Mouse (Mus musculus) limb, embryonic 10.5 days (tissue): ENCODE measurements around the gene Rrp1b. TPM values are rescaled to one million over a fixed set of nuclear protein-coding genes. Genes with fewer than 3 reads are reported as not detected.

ENCODE experiments used
- DNase-seq: peaks from one replicate; pipeline ENCODE4 v3.0.0-alpha.2; 2017; ENCODE audit warnings: low spot score
- H3K27ac ChIP-seq: fragments of 300-500 bp; sonication (generic); 2 replicates; pipeline ENCODE4 v1.5.1; 2016; ENCODE audit warnings: mild to moderate bottlenecking
- H3K27me3 ChIP-seq: fragments of 300-500 bp; sonication (generic); 2 replicates; pipeline ENCODE4 v1.6.1; 2016; ENCODE audit warnings: low read depth, mild to moderate bottlenecking; ENCODE audit not compliant: poor library complexity, severe bottlenecking
- H3K36me3 ChIP-seq: fragments of 300-500 bp; sonication (generic); 2 replicates; pipeline ENCODE4 v1.6.1; 2016; ENCODE audit warnings: mild to moderate bottlenecking, moderate library complexity
- H3K4me1 ChIP-seq: fragments of 300-500 bp; sonication (generic); 2 replicates; pipeline ENCODE4 v1.6.1; 2016
- H3K4me3 ChIP-seq: fragments of 300-500 bp; sonication (generic); 2 replicates; pipeline ENCODE4 v1.5.1; 2016; ENCODE audit warnings: mild to moderate bottlenecking, moderate library complexity
- H3K9me3 ChIP-seq: fragments of 300-500 bp; sonication (generic); replicated peaks from 2 replicates; pipeline ENCODE4 v1.6.1; 2016; ENCODE audit warnings: mild to moderate bottlenecking
- WGBS: fragments of 180-500 bp; shearing (Covaris S2); methylation state at CpG from one replicate; pipeline ENCODE4 v1.1.7; 2016; 5-methylcytosine and 5-hydroxymethylcytosine counted together
- polyA plus RNA-seq: library from polyadenylated mRNA; unstranded; fragments of >200 nt; fragmentation: Nextera tagmentation; extraction: Ambion mirVana; gene quantifications from 2 replicates; pipeline ENCODE4 v1.2.1, GENCODE M21; 2016

The Rrp1b gene
- polyA plus RNA-seq, 1 experiment from 2014 or later, result 100 TPM

DNA sequence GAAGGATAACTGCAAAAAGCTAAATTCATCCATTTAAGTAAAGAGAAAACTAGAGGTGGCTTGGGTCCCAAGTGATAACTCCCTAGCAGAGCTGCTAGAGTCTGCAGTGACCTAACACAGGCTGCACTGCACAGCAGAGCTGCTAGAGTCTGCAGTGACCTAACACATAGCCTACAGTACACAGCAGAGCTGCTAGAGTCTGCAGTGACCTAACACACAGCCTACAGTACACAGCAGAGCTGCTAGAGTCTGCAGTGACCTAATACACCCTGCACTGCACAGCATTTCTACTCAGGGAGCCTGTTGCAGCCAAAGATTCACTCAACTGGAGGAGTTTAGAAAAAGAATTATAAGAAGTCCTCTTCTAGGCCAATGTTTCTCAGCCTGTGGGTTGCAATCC is 22.2 kb upstream of the Rrp1b start:
- Histone ChIP-seq H3K4me1 (peaks cover 7% of the 10 kb centered on the region), H3K9me3 (no peaks in the 10 kb centered on the region), H3K36me3 (no peaks in the 10 kb centered on the region), H3K27ac (no peak overlapping the region), H3K27me3 (no peaks in the 10 kb centered on the region), H3K4me3 (no peak overlapping the region)
- DNase-seq, result no peak

DNA sequence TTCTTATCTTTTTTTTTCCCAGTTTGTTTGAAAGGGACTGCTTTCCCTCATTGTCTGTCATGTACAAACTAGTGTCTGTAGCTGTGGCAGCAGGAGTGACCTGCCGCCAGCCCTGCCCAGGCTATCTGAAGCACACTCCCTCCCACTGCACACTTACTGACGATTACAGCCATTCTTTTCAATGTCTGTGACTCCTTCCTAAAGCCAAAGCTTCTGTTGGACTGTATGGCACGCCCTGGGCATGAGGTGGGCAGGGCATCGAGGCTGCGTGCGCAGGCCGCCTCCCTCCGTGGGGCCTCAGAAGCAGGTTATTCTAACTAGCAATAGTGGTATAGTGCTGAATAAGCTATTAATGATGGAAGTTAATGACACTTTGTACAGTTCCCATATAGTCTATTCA is 19.4 kb upstream of the Rrp1b start:
- Histone ChIP-seq H3K36me3 (no peaks in the 10 kb centered on the region), H3K4me3 (no peak overlapping the region), H3K27ac (no peak overlapping the region), H3K4me1 (peaks cover 7% of the 10 kb centered on the region), H3K27me3 (no peaks in the 10 kb centered on the region), H3K9me3 (no peaks in the 10 kb centered on the region)
- DNase-seq, result no peak
- 92% methylated on average over 8 of the region's 8 CpGs for WGBS

DNA sequence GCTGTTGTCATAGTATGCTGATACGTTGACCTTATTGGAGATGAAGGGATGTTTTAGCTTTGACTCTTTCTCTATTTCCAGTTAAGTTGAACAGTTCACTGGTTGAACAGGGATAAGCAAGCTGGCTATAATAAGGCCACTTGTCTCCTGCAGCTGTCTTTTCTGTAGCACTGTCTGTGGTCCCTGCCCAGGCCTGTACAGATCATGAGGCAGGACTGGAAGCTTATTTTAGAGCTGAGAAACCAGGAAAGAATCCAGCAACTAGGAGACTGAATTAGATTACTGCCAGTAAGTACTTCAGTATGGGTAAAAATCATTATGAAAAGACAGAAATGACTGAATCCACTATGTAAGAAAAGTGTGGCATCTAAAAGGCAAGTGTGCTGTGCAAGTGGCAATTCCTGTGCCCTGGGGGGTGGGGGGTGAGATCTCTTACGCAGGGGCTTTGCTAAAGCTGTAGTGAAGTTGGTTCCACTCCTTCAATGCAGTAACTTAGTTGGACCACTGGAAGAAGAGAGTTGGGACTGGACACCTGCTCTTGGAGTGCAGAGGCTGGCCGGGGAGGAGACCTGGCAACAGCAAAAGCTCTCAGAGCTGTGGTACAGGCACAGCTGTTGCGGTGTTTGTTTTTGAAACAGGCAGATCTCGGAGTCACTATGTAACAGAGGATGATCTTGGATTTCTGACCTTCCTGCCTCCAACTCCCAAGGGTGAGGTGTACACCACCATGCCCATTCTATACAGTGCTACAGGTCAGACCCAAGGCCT is 17.6 kb upstream of the Rrp1b start:
- WGBS, result 91% methylated on average over 5 of the region's 5 CpGs
- no peaks in the 10 kb centered on the region for H3K9me3 ChIP-seq
- H3K27ac ChIP-seq, result no peak overlapping the region

DNA sequence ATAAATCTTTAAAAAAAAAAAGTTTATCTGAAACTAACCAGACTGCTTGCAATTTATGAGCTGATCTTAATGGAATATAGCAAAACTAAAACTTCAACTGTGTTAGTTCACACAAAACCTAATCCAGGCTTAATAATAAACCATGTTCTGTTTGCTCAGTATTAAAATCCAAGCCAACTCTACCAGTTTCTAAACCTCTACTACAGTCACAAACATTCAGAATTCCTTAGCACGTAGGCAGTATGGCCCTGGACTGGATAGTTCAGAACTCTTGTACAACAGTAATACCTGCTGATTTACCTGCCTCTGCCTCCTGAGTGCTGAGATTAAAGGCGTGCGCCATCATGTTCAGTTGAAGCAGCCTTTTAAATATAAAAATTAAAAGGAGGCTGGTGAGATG is 13.9 kb upstream of the Rrp1b start:
- Histone ChIP-seq H3K4me3 (no peak overlapping the region), H3K27ac (no peak overlapping the region), H3K9me3 (no peaks in the 10 kb centered on the region), H3K4me1 (peaks cover 8% of the 10 kb centered on the region), H3K27me3 (no peaks in the 10 kb centered on the region), H3K36me3 (no peaks in the 10 kb centered on the region)
- WGBS, result 98% methylated on average over 3 of the region's 3 CpGs
- no peak for DNase-seq

More for the DNA sequence above, 17.6 kb upstream of the Rrp1b start:
- Histone ChIP-seq H3K27me3 (no peaks in the 10 kb centered on the region), H3K36me3 (no peaks in the 10 kb centered on the region), H3K4me1 (no peaks in the 10 kb centered on the region; the same call in 1 of the 2 replicates), H3K4me3 (no peak overlapping the region)
- no peak for DNase-seq

DNA sequence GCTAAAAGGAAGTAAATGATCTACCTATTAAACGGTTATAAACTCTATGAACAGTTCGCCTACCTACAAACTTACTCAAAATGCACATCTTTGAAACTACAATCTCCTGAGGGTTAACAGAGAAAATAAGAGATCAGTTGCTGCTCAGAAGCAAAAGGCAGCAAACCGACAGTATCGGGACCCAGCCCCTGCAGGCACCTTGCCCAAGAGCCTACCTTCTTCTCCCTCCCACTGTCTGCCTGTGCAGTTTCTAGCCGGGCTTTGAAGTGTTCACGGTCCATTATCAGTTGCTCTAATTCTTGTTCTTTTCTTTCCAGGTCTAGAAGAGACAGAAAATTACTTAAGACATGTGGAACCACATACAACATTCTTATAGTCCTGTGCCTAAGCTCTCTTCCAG is 13.3 kb upstream of the Rrp1b start:
- Histone ChIP-seq H3K27me3 (no peaks in the 10 kb centered on the region), H3K9me3 (no peaks in the 10 kb centered on the region), H3K4me3 (no peak overlapping the region), H3K4me1 (peaks cover 8% of the 10 kb centered on the region), H3K27ac (no peak overlapping the region), H3K36me3 (no peaks in the 10 kb centered on the region)
- DNase-seq, result no peak
- 82% methylated on average over 6 of the region's 6 CpGs for WGBS

DNA sequence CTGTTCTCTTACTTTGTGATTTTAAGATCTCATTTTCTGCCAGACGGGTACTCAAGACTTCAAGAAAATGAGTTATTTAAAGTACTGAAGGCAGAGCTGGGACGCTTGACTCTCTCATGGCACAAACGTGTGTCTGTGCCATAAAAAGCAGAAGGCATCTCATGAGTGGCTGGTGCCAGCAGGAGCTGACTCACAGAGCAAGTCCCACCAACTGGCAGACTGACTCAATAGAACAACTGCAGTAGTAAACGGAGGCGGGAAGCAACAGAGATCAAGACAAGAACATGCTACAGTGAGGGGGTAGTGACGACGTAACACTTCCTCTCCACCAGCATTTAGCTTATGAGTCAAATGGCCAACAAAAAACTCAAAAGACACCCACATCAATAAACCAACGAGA is 12.8 kb upstream of the Rrp1b start:
- Histone ChIP-seq H3K4me1 (peaks cover 8% of the 10 kb centered on the region), H3K27ac (no peak overlapping the region), H3K27me3 (no peaks in the 10 kb centered on the region), H3K36me3 (no peaks in the 10 kb centered on the region), H3K4me3 (no peak overlapping the region), H3K9me3 (no peaks in the 10 kb centered on the region)
- 74% methylated on average over 8 of the region's 8 CpGs for WGBS
- DNase-seq, result no peak

DNA sequence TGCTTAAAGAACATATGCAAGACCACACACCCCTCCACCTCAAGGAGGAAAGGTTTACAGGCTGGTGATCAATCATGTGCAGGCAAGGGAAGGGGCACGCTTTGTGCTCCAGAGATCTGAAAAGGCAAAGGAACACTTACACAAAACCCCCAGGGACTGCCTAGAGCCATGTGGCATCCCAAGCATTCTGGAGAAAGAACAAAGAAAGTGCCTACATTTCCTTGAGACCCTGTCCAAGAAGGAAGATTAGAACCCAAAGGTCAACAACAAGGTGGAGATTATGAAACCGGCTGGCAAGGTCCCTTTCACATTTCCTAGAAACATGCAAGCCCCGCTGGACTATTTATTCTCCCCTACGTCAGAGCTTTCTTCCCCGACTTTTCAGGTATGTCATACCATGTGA is 11.2 kb upstream of the Rrp1b start:
- 53% methylated on average over 5 of the region's 5 CpGs for WGBS

DNA sequence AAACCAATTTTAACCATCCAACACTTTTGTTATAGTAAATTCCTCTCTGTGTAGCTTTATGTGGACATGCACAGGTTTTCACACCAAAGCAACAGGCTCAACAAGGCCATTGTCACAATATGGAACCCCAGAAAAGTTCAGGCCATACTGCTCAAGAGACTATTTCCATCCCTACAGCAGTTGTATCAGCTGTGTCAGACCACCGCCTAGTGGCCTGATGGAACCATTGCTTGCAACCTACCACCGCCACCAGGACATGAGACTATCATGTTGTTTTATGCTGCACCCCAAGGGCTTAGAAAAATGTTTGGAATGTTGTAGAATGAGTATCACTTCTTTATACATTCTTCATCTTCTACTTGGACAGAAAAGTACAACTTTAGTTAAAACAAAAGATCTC is 10.5 kb upstream of the Rrp1b start:
- WGBS, result 18% methylated on average over 2 of the region's 2 CpGs
- Histone ChIP-seq H3K4me1 (peaks cover 8% of the 10 kb centered on the region), H3K27ac (0 out of 2 replicates have a peak overlapping the region, but pooled peaks have one; percentile 70), H3K9me3 (no peaks in the 10 kb centered on the region), H3K36me3 (no peaks in the 10 kb centered on the region), H3K4me3 (no peak overlapping the region), H3K27me3 (no peaks in the 10 kb centered on the region)
- peak; percentile 73 for DNase-seq

More for the DNA sequence above, 11.2 kb upstream of the Rrp1b start:
- no peaks in the 10 kb centered on the region for H3K9me3 ChIP-seq
- peak overlapping the region; percentile 70 for H3K27ac ChIP-seq
- no peaks in the 10 kb centered on the region for H3K36me3 ChIP-seq
- H3K27me3 ChIP-seq, result no peaks in the 10 kb centered on the region
- no peak overlapping the region for H3K4me3 ChIP-seq
- DNase-seq, result peak; percentile 45
- peaks cover 8% of the 10 kb centered on the region for H3K4me1 ChIP-seq

DNA sequence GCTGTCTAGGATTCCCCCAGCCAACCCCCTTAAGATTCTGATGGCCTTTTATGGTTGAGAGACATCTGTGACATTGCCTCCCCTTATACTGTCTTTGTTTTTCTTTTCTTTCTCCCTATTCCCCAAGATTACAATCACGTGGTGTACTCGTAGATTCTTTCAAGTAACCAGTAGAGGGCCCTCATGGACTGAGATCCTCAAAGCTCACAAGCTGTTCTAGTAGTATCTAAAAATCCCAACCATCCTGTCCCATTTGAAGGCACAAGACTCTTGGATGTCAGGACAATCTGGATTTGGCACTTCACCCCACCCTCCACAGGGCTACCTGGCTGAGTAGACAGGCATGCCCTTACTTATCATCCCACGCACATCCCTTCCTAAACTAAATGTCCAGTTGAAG is 8.2 kb upstream of the Rrp1b start:
- WGBS, result 25% methylated on average over 3 of the region's 3 CpGs
- no peaks in the 10 kb centered on the region for H3K27me3 ChIP-seq
- H3K27ac ChIP-seq, result no peak overlapping the region
- no peaks in the 10 kb centered on the region for H3K36me3 ChIP-seq
- no peak overlapping the region for H3K4me3 ChIP-seq
- DNase-seq, result no peak
- H3K9me3 ChIP-seq, result no peaks in the 10 kb centered on the region
- peaks cover 8% of the 10 kb centered on the region for H3K4me1 ChIP-seq

DNA sequence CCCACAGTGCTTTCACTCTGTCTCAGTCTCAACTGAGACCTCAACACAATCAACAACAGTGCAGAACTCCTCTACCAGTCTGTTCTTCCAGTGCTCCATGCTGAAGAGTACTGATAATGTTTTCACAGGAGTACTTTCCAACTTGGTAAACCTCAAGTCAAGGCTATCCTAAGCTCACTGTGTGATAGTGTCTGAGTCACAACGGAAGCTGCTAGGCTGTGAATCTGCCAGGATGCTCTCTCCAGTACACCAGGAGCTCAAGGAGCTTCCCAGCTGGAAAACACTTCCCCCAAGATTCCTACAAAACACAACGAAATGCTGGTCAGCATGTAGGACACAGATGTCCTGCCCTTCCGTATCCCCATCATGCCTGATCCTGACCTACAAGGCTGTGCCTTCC is 7.6 kb upstream of the Rrp1b start:
- no peak overlapping the region for H3K4me3 ChIP-seq
- no peaks in the 10 kb centered on the region for H3K36me3 ChIP-seq
- no peak for DNase-seq
- no peak overlapping the region for H3K27ac ChIP-seq
- H3K9me3 ChIP-seq, result no peaks in the 10 kb centered on the region
- peaks cover 8% of the 10 kb centered on the region for H3K4me1 ChIP-seq
- no peaks in the 10 kb centered on the region for H3K27me3 ChIP-seq
- WGBS, result 84% methylated on average over 3 of the region's 3 CpGs

DNA sequence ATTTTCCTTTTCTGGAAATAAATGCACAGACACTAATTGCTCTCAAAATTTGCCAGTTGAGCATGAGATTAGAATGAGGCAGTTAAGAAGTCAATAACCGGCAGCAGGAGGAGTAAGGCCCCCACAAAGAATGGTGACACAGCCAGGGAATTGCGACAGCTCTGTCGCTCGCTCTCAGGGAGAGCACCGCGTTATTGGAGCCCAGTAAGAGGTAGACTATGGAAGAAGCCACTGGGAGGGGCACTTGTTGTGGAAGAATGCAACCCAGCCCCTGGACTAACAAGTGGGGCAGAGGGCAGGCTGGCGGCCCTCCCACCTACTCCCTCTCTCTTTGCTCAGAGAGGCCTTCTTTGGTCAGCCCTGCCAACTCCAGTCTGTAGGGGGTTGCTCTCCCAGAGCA is 4.2 kb upstream of the Rrp1b start:
- WGBS, result 59% methylated on average over 7 of the region's 7 CpGs
- Histone ChIP-seq H3K36me3 (no peaks in the 10 kb centered on the region), H3K4me1 (peaks cover 8% of the 10 kb centered on the region), H3K9me3 (no peaks in the 10 kb centered on the region), H3K27ac (no peak overlapping the region), H3K4me3 (no peak overlapping the region), H3K27me3 (no peaks in the 10 kb centered on the region)
- DNase-seq, result no peak

DNA sequence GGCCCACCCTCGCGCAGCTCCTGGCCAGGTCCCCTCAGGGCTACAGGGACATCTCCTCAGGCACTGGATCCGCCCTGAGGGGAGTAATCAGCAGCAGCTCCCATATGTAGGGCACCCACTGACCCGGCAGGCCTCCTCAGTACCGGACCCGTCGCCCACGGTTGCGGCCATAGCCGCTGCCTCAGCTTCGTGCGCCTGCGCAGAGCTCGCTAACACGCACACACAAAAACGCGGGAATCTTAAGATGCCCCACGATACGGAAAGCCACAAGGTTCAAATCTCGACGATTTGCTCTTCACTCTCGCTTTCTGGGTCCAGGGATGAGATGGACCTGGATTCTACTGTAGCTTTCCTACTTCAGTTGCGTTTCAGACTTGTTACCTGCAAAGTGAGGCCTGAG is 1.6 kb upstream of the Rrp1b start:
- Histone ChIP-seq H3K4me3 (no peak overlapping the region), H3K36me3 (peaks cover 4% of the 10 kb centered on the region), H3K9me3 (no peaks in the 10 kb centered on the region), H3K27ac (no peak overlapping the region), H3K4me1 (peaks cover 29% of the 10 kb centered on the region), H3K27me3 (no peaks in the 10 kb centered on the region)
- 88% methylated on average over 23 of the region's 23 CpGs for WGBS
- DNase-seq, result no peak

DNA sequence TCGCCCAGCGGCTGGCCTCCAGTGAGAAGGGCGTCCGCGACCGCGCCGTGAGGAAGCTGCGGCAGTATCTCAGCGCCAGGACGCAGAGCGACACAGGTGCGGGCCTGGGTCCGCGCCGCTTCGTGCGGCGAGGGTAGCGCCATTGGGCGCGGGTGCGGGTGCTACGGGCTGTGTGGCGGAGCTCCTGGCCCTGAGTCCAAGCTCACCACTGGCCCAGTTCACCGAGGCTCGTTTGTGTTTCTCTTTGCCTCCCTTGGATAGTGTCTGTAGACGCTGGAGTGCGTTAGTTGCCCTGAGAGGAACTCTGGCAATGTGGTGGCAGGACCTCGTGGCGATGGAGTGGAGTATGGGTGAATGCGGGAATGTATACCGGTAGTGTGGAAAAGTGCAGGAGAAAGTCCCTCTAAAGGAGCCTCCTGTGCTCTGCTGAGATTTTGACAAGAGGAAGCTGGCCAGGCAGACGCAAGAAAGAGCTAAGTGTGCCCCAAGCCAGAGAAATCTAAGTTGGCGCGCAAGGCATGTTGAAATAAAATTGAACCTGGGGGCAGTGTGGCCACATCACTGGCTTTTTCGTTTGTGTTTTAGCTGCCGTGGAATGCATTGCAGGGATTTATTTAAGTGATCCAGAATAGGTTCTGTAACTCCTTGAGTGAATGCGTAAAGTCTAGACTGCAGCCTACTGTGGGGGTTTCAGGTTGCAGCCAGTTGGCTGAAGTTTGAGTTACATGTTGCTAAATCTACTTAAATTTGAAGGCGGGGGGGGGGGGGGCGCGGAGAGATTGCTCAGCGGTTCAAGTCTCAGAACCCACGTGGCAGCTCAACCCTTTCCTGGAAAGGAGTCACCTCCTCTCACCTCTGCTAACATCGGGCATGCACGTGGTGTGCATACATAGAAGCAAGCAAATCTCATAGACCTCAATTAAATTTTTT is 874 bp downstream of the Rrp1b start:
- H3K4me3 ChIP-seq, result peak overlapping the region; percentile 85
- peak overlapping the region; percentile 93 for H3K27ac ChIP-seq
- WGBS, result under 1% methylated on average over 46 of the region's 46 CpGs
- peaks cover 9% of the 10 kb centered on the region for H3K36me3 ChIP-seq
- no peaks in the 10 kb centered on the region for H3K27me3 ChIP-seq
- H3K9me3 ChIP-seq, result no peaks in the 10 kb centered on the region
- peaks cover 29% of the 10 kb centered on the region for H3K4me1 ChIP-seq
- DNase-seq, result peak; percentile 39
